Mouse (Mus musculus): ENCODE results near the gene Nexn. TPM values are rescaled to one million over a fixed set of nuclear protein-coding genes. Genes with fewer than 3 reads are reported as not detected.

The Nexn gene
- polyA plus RNA-seq (2012; ENCODE audit: low replicate concordance), result 0.34 TPM in 1 of 2 replicates, not detected in the other

DNA sequence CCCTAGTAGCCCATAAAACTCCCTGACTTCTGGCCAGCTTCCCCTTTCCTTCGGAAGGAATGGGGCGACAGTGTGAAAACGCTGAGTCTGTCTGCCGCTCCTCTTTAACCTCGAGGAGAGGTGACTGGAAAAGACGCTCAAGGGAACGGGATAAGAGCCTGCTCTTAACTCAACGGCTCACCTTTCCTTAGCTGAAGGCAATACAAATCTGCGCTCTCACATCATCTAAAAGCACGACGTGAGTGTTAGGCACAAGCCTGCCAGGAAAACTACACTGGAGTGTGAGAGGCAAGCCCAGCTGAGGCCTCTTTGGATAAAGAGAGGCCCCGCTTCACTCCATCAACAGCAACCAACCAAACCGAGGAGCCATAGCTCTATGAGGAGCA, at the start of gene Nexn:
Nexn (minus strand) TSS at position 315 of the 386 bp plus-strand sequence.

DNA sequence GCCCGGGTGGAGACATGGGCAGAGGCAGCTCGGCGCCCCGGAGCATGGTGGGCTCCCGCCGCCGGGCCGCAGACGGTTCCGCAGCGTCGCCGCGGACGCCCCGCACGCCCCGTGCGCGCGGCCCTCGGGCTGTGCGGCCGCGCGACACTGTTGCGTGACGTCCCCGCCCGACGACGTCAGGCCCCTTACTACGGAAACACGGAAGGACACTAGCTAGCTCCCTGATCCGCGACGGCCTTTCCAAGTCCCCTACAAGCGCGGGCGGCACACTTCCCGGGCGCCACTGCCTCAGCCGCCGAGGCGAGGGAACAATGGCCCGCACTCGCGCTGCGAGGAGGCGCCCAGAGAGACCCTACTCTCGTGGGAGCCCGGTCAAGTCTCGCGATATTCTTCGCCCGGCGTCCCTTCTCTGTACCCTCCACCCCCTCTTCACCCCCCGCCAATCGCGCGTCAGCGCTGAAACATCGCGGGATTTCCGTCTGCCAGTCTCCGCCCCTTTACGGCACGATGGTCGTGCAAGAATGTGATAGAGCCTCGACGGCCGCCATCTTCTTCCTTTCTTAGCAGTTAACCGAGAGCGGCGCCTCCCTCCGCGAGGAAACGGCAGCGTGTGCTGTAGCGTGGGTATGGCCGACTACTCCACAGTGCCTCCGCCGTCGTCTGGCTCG, 56.0 kb downstream of the Nexn start, which contains the start of the genes Dnajb4 and Fubp1:
Dnajb4 (minus strand) TSS at position 336 of the 668 bp plus-strand sequence.
Fubp1 (plus strand) TSS at position 456 of the 668 bp plus-strand sequence.

Other genes starting within 250 kb of the Nexn start
- gene Gipc2, start 100.1 kb downstream of the Nexn start, polyA plus RNA-seq (2012; ENCODE audit: low replicate concordance), result not detected in 2 replicates
- gene Dnajb4, start 56.0 kb downstream of the Nexn start, polyA plus RNA-seq (2012; ENCODE audit: low replicate concordance), result 1.7 and 4.6 TPM in 2 replicates
- gene Fubp1, start 55.9 kb downstream of the Nexn start, polyA plus RNA-seq (2012; ENCODE audit: low replicate concordance), result 498 and 978 TPM in 2 replicates
- 14.8 and 33.1 TPM in 2 replicates for gene Miga1, start 74.1 kb upstream of the Nexn start, polyA plus RNA-seq (2012; ENCODE audit: low replicate concordance)
- 1.3 and 13.8 TPM in 2 replicates for gene Usp33, start 80.1 kb upstream of the Nexn start, polyA plus RNA-seq (2012; ENCODE audit: low replicate concordance)
- gene Zzz3, start 129.1 kb upstream of the Nexn start, polyA plus RNA-seq (2012; ENCODE audit: low replicate concordance), result 5.2 and 6.6 TPM in 2 replicates

All from hematopoietic multipotent progenitor cell, adult 10-12 weeks (in vitro differentiated cells).